Mouse (Mus musculus) CH12.LX (cell line): Measurements from ENCODE around the gene Cilp.

ENCODE experiments used
- CTCF ChIP-seq, 2 experiments: IDR thresholded peaks in 1 of 2; conservative IDR thresholded peaks in 1 of 2; 2 replicates each; pipeline ENCODE4 v1.5.1; 2011 to 2012; ENCODE audit warnings: low read depth in 2 of 2, low read length in 2 of 2, improper control_type of control experiment in 1 of 2, inconsistent platforms in 1 of 2, mild to moderate bottlenecking in 1 of 2, moderate library complexity in 1 of 2
- ETS1 ChIP-seq: conservative IDR thresholded peaks from 2 replicates; pipeline ENCODE4 v1.6.1; 2012; ENCODE audit warnings: low read depth, mild to moderate bottlenecking, inconsistent platforms, low read length, improper control_type of control experiment, moderate library complexity
- HCFC1 ChIP-seq: IDR thresholded peaks from 2 replicates; pipeline ENCODE4 v1.6.1; 2012; ENCODE audit warnings: low read depth, mild to moderate bottlenecking, inconsistent platforms, low read length, improper control_type of control experiment
- MAFK ChIP-seq: IDR thresholded peaks from 2 replicates; pipeline ENCODE4 v1.6.1; 2011; ENCODE audit warnings: low read length, improper control_type of control experiment; ENCODE audit not compliant: insufficient replicate concordance
- POLR2A ChIP-seq: IDR thresholded peaks from 2 replicates; pipeline ENCODE4 v1.6.1; 2011; ENCODE audit warnings: low read depth, mild to moderate bottlenecking, improper control_type of control experiment, low read length
- TCF12 ChIP-seq: IDR thresholded peaks from 2 replicates; pipeline ENCODE4 v1.6.1; 2014; ENCODE audit warnings: low read depth, mild to moderate bottlenecking, inconsistent platforms, low read length, improper control_type of control experiment
- UBTF ChIP-seq: IDR thresholded peaks from 2 replicates; pipeline ENCODE4 v1.6.1; 2012; ENCODE audit warnings: low read depth, mild to moderate bottlenecking, inconsistent platforms, low read length, improper control_type of control experiment, moderate library complexity
- ZKSCAN1 ChIP-seq: IDR thresholded peaks from 2 replicates; pipeline ENCODE4 v1.6.1; 2012; ENCODE audit warnings: low read depth, inconsistent platforms, low read length, improper control_type of control experiment, borderline replicate concordance

- TF ChIP-seq CTCF (conservative IDR thresholded peaks at IDR 0.05 in 1 of 2, IDR thresholded peaks at IDR 0.05 in 1 of 2; ENCODE audit: low read depth in 2 of 2, low read length in 2 of 2) (no peak), TCF12 (no peak), ZKSCAN1 (no peak), ETS1 (no peak), UBTF (no peak), HCFC1 (no peak), POLR2A (no peak), MAFK (no peak)
Measured at GRCm38 (mm10) chr9:65255906-65256600, 8.9 kb upstream of the Cilp start.
